Mouse (Mus musculus) heart, embryonic 12.5 days (tissue): ENCODE data around the gene Itfg2. TPM values are rescaled to one million over a fixed set of nuclear protein-coding genes. Genes with fewer than 3 reads are reported as not detected.
A peak's percentile ranks its signal among the peaks of the same experiment; 100 is the strongest.

ENCODE experiments used
- ATAC-seq: fragments of 200-750 bp; cut with Nextera tagmentation; 2 replicates; pipeline ENCODE4 v1.8.0; 2017; ENCODE audit warnings: moderate TSS enrichment, moderate library complexity; ENCODE audit not compliant: insufficient number of reproducible peaks, low FRiP score
- H3K27ac ChIP-seq: fragments of 300-500 bp; sonication (generic); 2 replicates; pipeline ENCODE4 v1.5.1; 2016; ENCODE audit warnings: mild to moderate bottlenecking, moderate library complexity; ENCODE audit not compliant: poor library complexity, severe bottlenecking
- H3K27me3 ChIP-seq: fragments of 300-500 bp; sonication (generic); replicated peaks from 2 replicates; pipeline ENCODE4 v1.6.1; 2016; ENCODE audit warnings: mild to moderate bottlenecking, moderate library complexity
- H3K36me3 ChIP-seq: fragments of 300-500 bp; sonication (generic); 2 replicates; pipeline ENCODE4 v1.6.1; 2016; ENCODE audit warnings: mild to moderate bottlenecking, moderate library complexity
- H3K4me1 ChIP-seq: fragments of 300-500 bp; sonication (generic); replicated peaks from 2 replicates; pipeline ENCODE4 v1.6.1; 2016; ENCODE audit warnings: mild to moderate bottlenecking
- H3K4me2 ChIP-seq: fragments of 300-500 bp; sonication (generic); 2 replicates; pipeline ENCODE4 v1.6.1; 2016; ENCODE audit warnings: mild to moderate bottlenecking, moderate library complexity
- H3K4me3 ChIP-seq: fragments of 300-500 bp; sonication (generic); 2 replicates; pipeline ENCODE4 v1.5.1; 2016; ENCODE audit warnings: mild to moderate bottlenecking
- H3K9ac ChIP-seq: fragments of 300-500 bp; sonication (generic); 2 replicates; pipeline ENCODE4 v1.6.1; 2016; ENCODE audit warnings: mild to moderate bottlenecking, moderate library complexity
- H3K9me3 ChIP-seq: fragments of 300-500 bp; sonication (generic); replicated peaks from 2 replicates; pipeline ENCODE4 v1.6.1; 2016; ENCODE audit warnings: mild to moderate bottlenecking, moderate library complexity
- WGBS: fragments of 180-500 bp; shearing (Covaris S2); methylation state at CpG from one replicate; pipeline ENCODE4 v1.1.7; 2016; 5-methylcytosine and 5-hydroxymethylcytosine counted together
- polyA plus RNA-seq: library from polyadenylated mRNA; unstranded; fragments of >200 nt; fragmentation: Nextera tagmentation; extraction: Ambion mirVana; gene quantifications from 2 replicates; pipeline ENCODE4 v1.2.1, GENCODE M21; 2016

Itfg2 gene
- polyA plus RNA-seq = 28.4 and 29.1 TPM in 2 replicates

- peak within 1 kb of the TSS; percentile 82 for H3K4me2 ChIP-seq
- peaks cover 23% of the 10 kb centered on the region for H3K36me3 ChIP-seq
- H3K4me3 ChIP-seq = peak within 1 kb of the TSS; percentile 69
- ATAC-seq = peak; percentile 95
- peak within 1 kb of the TSS; percentile 71 for H3K9ac ChIP-seq
- peaks cover 16% of the 10 kb centered on the region for H3K4me1 ChIP-seq
- H3K9me3 ChIP-seq = no peaks in the 10 kb centered on the region
- no peaks in the 10 kb centered on the region for H3K27me3 ChIP-seq
- under 1% methylated on average over 42 of the region's 42 CpGs for WGBS
- peak within 1 kb of the TSS; percentile 92 for H3K27ac ChIP-seq
Measured at GRCm38 (mm10) chr6:128424269-128425019, at the start of gene Itfg2. Gene Itfg2, minus strand, starts transcription at chr6:128424931.

GRCm38 (mm10) chr6:128474112-128474511, 49.4 kb upstream of the Itfg2 start:
- H3K27me3 ChIP-seq = no peaks in the 10 kb centered on the region
- no peak for ATAC-seq
- H3K36me3 ChIP-seq = no peaks in the 10 kb centered on the region
- no peak overlapping the region for H3K4me3 ChIP-seq
- no peak overlapping the region for H3K9ac ChIP-seq
- WGBS = 75% methylated on average over 6 of the region's 6 CpGs
- no peaks in the 10 kb centered on the region for H3K9me3 ChIP-seq
- no peak overlapping the region for H3K27ac ChIP-seq
- 0 out of 2 replicates have a peak, but pooled peaks cover 6% of the 10 kb centered on the region for H3K4me1 ChIP-seq
- no peak overlapping the region for H3K4me2 ChIP-seq

GRCm38 (mm10) chr6:128469451-128469850, 44.7 kb upstream of the Itfg2 start:
- 6% methylated on average over 12 of the region's 12 CpGs for WGBS
- Histone ChIP-seq H3K27ac (no peak overlapping the region), H3K27me3 (no peaks in the 10 kb centered on the region), H3K36me3 (no peaks in the 10 kb centered on the region), H3K4me2 (peak overlapping the region; percentile 51), H3K4me3 (peak overlapping the region; percentile 20; the same call in 1 of the 2 replicates), H3K4me1 (0 out of 2 replicates have a peak, but pooled peaks cover 7% of the 10 kb centered on the region), H3K9me3 (no peaks in the 10 kb centered on the region), H3K9ac (no peak overlapping the region)
- no peak for ATAC-seq

GRCm38 (mm10) chr6:128467298-128467697, 42.6 kb upstream of the Itfg2 start:
- WGBS = 36% methylated on average over 2 of the region's 2 CpGs
- H3K9me3 ChIP-seq = peaks cover 7% of the 10 kb centered on the region
- H3K36me3 ChIP-seq = no peaks in the 10 kb centered on the region
- no peak overlapping the region for H3K4me3 ChIP-seq
- 0 out of 2 replicates have a peak, but pooled peaks cover 7% of the 10 kb centered on the region for H3K4me1 ChIP-seq
- H3K9ac ChIP-seq = no peak overlapping the region
- no peak overlapping the region for H3K27ac ChIP-seq
- no peak overlapping the region for H3K4me2 ChIP-seq
- no peak for ATAC-seq
- H3K27me3 ChIP-seq = no peaks in the 10 kb centered on the region

- Histone ChIP-seq H3K36me3 (no peaks in the 10 kb centered on the region), H3K4me2 (no peak overlapping the region), H3K27me3 (no peaks in the 10 kb centered on the region), H3K9me3 (peaks cover 7% of the 10 kb centered on the region), H3K4me3 (no peak overlapping the region), H3K27ac (no peak overlapping the region), H3K4me1 (0 out of 2 replicates have a peak, but pooled peaks cover 7% of the 10 kb centered on the region), H3K9ac (no peak overlapping the region)
- ATAC-seq = no peak
- 45% methylated on average over 3 of the region's 3 CpGs for WGBS
Measured at GRCm38 (mm10) chr6:128466563-128466962, 41.8 kb upstream of the Itfg2 start.

- no peak for ATAC-seq
- Histone ChIP-seq H3K27me3 (no peaks in the 10 kb centered on the region), H3K4me3 (no peak overlapping the region), H3K4me2 (no peak overlapping the region), H3K9me3 (peaks cover 7% of the 10 kb centered on the region), H3K27ac (no peak overlapping the region), H3K4me1 (0 out of 2 replicates have a peak, but pooled peaks cover 7% of the 10 kb centered on the region), H3K9ac (no peak overlapping the region), H3K36me3 (no peaks in the 10 kb centered on the region)
- 68% methylated on average over 6 of the region's 7 CpGs for WGBS
Measured at GRCm38 (mm10) chr6:128466043-128466442, 41.3 kb upstream of the Itfg2 start.

GRCm38 (mm10) chr6:128464996-128465395, 40.3 kb upstream of the Itfg2 start:
- Histone ChIP-seq H3K9ac (no peak overlapping the region), H3K27me3 (no peaks in the 10 kb centered on the region), H3K4me3 (no peak overlapping the region), H3K4me2 (no peak overlapping the region), H3K4me1 (0 out of 2 replicates have a peak, but pooled peaks cover 7% of the 10 kb centered on the region), H3K9me3 (peaks cover 7% of the 10 kb centered on the region), H3K36me3 (no peaks in the 10 kb centered on the region), H3K27ac (no peak overlapping the region)
- no peak for ATAC-seq
- WGBS = 74% methylated on average over 4 of the region's 4 CpGs

- no peak for ATAC-seq
- no peak overlapping the region for H3K4me3 ChIP-seq
- H3K27me3 ChIP-seq = no peaks in the 10 kb centered on the region
- H3K9me3 ChIP-seq = peaks cover 7% of the 10 kb centered on the region
- no peaks in the 10 kb centered on the region for H3K4me1 ChIP-seq
- H3K27ac ChIP-seq = no peak overlapping the region
- H3K9ac ChIP-seq = no peak overlapping the region
- no peaks in the 10 kb centered on the region for H3K36me3 ChIP-seq
- H3K4me2 ChIP-seq = no peak overlapping the region
Measured at GRCm38 (mm10) chr6:128461606-128462005, 36.9 kb upstream of the Itfg2 start.

GRCm38 (mm10) chr6:128460729-128461503, 36.2 kb upstream of the Itfg2 start:
- Histone ChIP-seq H3K4me3 (no peak overlapping the region), H3K36me3 (no peaks in the 10 kb centered on the region), H3K4me2 (no peak overlapping the region), H3K27ac (no peak overlapping the region), H3K27me3 (no peaks in the 10 kb centered on the region), H3K9ac (no peak overlapping the region), H3K4me1 (no peaks in the 10 kb centered on the region), H3K9me3 (peaks cover 7% of the 10 kb centered on the region)
- ATAC-seq = no peak
- WGBS = 78% methylated on average over 14 of the region's 14 CpGs

GRCm38 (mm10) chr6:128460321-128460720, 35.6 kb upstream of the Itfg2 start:
- Histone ChIP-seq H3K4me1 (no peaks in the 10 kb centered on the region), H3K36me3 (no peaks in the 10 kb centered on the region), H3K4me2 (no peak overlapping the region), H3K9me3 (peaks cover 7% of the 10 kb centered on the region), H3K27me3 (no peaks in the 10 kb centered on the region), H3K4me3 (no peak overlapping the region), H3K9ac (no peak overlapping the region), H3K27ac (no peak overlapping the region)
- 7% methylated on average over 2 of the region's 2 CpGs for WGBS
- no peak for ATAC-seq

- Histone ChIP-seq H3K27ac (no peak overlapping the region), H3K4me1 (no peaks in the 10 kb centered on the region), H3K9ac (no peak overlapping the region), H3K36me3 (no peaks in the 10 kb centered on the region), H3K9me3 (no peaks in the 10 kb centered on the region), H3K27me3 (no peaks in the 10 kb centered on the region), H3K4me2 (no peak overlapping the region), H3K4me3 (no peak overlapping the region)
- no peak for ATAC-seq
- 76% methylated on average over 5 of the region's 5 CpGs for WGBS
Measured at GRCm38 (mm10) chr6:128457186-128457585, 32.5 kb upstream of the Itfg2 start.
